Mouse (Mus musculus): ENCODE data around the gene Zbtb41.

Zbtb41 gene

DNA sequence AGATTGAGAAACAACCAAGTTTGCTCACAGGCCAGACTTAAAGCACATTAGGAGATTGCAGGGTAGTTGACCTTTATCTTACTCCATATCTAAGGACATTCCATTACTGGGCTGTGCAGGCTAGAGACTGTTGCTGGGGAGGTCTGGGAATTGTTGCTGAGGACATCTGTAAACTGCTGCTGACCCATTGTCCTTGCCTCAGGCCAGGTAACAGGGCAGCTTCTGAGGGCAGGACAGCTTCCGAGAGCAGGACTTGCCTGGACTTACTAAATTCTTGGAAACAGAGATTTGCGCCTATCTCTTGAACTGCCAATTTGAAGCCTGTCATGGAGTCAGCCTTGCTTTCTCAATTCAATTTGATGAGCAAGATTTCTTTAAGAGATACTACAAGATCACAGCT lies 73.3 kb downstream of the Zbtb41 start:
- Histone ChIP-seq H3K27me3 (ENCODE audit: insufficient read depth, low read length) (no peaks in the 10 kb centered on the region), H3K4me1 (replicated peaks; ENCODE audit: low read depth, low read length) (peaks cover 87% of the 10 kb centered on the region), H3K36me3 (ENCODE audit: insufficient read depth, low read length) (peaks cover 32% of the 10 kb centered on the region), H3K4me3 (replicated peaks; ENCODE audit: low read length) (peak overlapping the region; percentile 24), H3K9me3 (ENCODE audit: low read length) (peaks cover 7% of the 10 kb centered on the region; the same call in 1 of the 2 replicates)
- TF ChIP-seq CTCF (conservative IDR thresholded peaks at IDR 0.05; ENCODE audit: low read length) (no peak), POU5F1 (IDR thresholded peaks at IDR 0.05; ENCODE audit: borderline replicate concordance, low read length) (no peak), NANOG (IDR thresholded peaks at IDR 0.05; ENCODE audit: borderline replicate concordance, low read length) (no peak)

DNA sequence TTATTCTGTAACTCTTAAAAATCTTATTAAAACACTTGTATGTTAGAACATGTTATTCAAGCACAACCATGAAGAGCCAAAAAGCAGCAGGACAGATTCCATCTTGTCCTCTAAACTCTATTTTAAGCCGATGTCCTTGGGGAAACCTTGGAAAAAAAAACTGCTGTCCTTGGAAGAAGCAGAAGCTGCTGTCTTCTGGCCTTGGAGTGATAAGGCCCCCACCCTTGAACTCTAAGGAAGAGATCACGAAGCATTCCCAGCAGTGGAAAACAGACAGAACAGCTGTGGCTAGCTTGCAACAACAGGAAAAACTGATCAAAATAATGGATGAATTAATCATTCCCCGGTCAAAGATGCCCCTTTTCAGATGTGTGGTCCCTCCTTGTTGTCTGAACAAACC lies 74.1 kb downstream of the Zbtb41 start:
- Histone ChIP-seq H3K4me1 (replicated peaks; ENCODE audit: low read depth, low read length) (peaks cover 89% of the 10 kb centered on the region), H3K36me3 (ENCODE audit: insufficient read depth, low read length) (peaks cover 24% of the 10 kb centered on the region), H3K9me3 (ENCODE audit: low read length) (peaks cover 7% of the 10 kb centered on the region; the same call in 1 of the 2 replicates), H3K27me3 (ENCODE audit: insufficient read depth, low read length) (no peaks in the 10 kb centered on the region), H3K4me3 (replicated peaks; ENCODE audit: low read length) (no peak overlapping the region)
- TF ChIP-seq NANOG (IDR thresholded peaks at IDR 0.05; ENCODE audit: borderline replicate concordance, low read length) (no peak), POU5F1 (IDR thresholded peaks at IDR 0.05; ENCODE audit: borderline replicate concordance, low read length) (no peak), CTCF (conservative IDR thresholded peaks at IDR 0.05; ENCODE audit: low read length) (no peak)

DNA sequence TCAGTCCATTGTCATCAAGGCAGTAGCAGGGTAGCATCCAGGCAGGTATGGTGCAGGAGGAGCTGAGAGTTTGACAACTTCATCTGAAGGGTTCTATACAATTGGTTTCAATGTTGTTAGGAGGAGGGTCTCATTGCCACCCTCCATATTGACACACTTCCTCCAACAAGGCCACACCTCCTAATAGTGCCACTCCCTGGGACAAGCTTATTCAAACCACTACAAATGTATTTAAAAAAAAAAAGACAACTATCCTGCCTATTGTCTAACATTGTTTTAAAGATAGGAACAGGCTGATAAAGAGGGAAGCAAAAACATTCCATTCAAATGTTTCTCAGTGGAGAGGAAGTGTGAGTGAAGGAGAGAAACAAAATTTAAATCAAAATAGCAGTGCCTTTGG lies 77.7 kb downstream of the Zbtb41 start:
- Histone ChIP-seq H3K27me3 (ENCODE audit: insufficient read depth, low read length) (no peaks in the 10 kb centered on the region), H3K4me3 (replicated peaks; ENCODE audit: low read length) (no peak overlapping the region), H3K9me3 (ENCODE audit: low read length) (peaks cover 7% of the 10 kb centered on the region; the same call in 1 of the 2 replicates), H3K36me3 (ENCODE audit: insufficient read depth, low read length) (no peaks in the 10 kb centered on the region), H3K4me1 (replicated peaks; ENCODE audit: low read depth, low read length) (peaks cover 63% of the 10 kb centered on the region)
- TF ChIP-seq NANOG (IDR thresholded peaks at IDR 0.05; ENCODE audit: borderline replicate concordance, low read length) (no peak), POU5F1 (IDR thresholded peaks at IDR 0.05; ENCODE audit: borderline replicate concordance, low read length) (no peak), CTCF (conservative IDR thresholded peaks at IDR 0.05; ENCODE audit: low read length) (no peak)

- Histone ChIP-seq H3K9me3 (ENCODE audit: low read length) (peaks cover 7% of the 10 kb centered on the region; the same call in 1 of the 2 replicates), H3K36me3 (ENCODE audit: insufficient read depth, low read length) (no peaks in the 10 kb centered on the region), H3K27me3 (ENCODE audit: insufficient read depth, low read length) (no peaks in the 10 kb centered on the region), H3K4me1 (replicated peaks; ENCODE audit: low read depth, low read length) (peaks cover 48% of the 10 kb centered on the region), H3K4me3 (replicated peaks; ENCODE audit: low read length) (no peak within 1 kb of the TSS)
- TF ChIP-seq NANOG (IDR thresholded peaks at IDR 0.05; ENCODE audit: borderline replicate concordance, low read length) (no peak), CTCF (conservative IDR thresholded peaks at IDR 0.05; ENCODE audit: low read length) (no peak), POU5F1 (IDR thresholded peaks at IDR 0.05; ENCODE audit: borderline replicate concordance, low read length) (no peak)
Measured at GRCm38 (mm10) chr1:139501258-139501752, 79.2 kb downstream of the Zbtb41 start, which contains the start of gene F13b. F13b (plus strand) TSS chr1:139501702.
